Mouse (Mus musculus) bone marrow, adult 2 months (tissue): ENCODE measurements around the gene Col13a1. TPM values are rescaled to one million over a fixed set of nuclear protein-coding genes. Genes with fewer than 3 reads are reported as not detected.

ENCODE experiments used
- H3K27ac ChIP-seq: fragments of 200-500 bp; 2 replicates; pipeline ENCODE4 v1.5.1; 2012; ENCODE audit warnings: low read depth, mild to moderate bottlenecking, control low read depth, inconsistent platforms, low read length; ENCODE audit not compliant: control insufficient read depth, poor library complexity, insufficient read depth
- H3K4me1 ChIP-seq: fragments of 200-500 bp; 2 replicates; pipeline ENCODE4 v1.6.1; 2011; ENCODE audit warnings: low read length; ENCODE audit not compliant: control insufficient read depth, insufficient read depth
- H3K4me3 ChIP-seq: fragments of 200-500 bp; replicated peaks from 2 replicates; pipeline ENCODE3; 2011; ENCODE audit warnings: mild to moderate bottlenecking, low read depth, low read length, control low read depth; ENCODE audit not compliant: control insufficient read depth
- CTCF ChIP-seq: fragments of 200-500 bp; IDR thresholded peaks from 2 replicates; pipeline ENCODE4 v1.5.1; 2011; ENCODE audit warnings: low read length, control low read depth; ENCODE audit not compliant: control insufficient read depth, insufficient read depth
- POLR2A ChIP-seq: fragments of 200-500 bp; IDR thresholded peaks from 2 replicates; pipeline ENCODE4 v1.6.1; 2011; ENCODE audit warnings: low read depth, mild to moderate bottlenecking, control low read depth, low read length, borderline replicate concordance; ENCODE audit not compliant: control insufficient read depth
- WGBS: fragments of 180-500 bp; shearing (Covaris S2); methylation state at CpG from one replicate; pipeline ENCODE4 v1.1.7; 2018; 5-methylcytosine and 5-hydroxymethylcytosine counted together
- polyA plus RNA-seq: library from polyadenylated mRNA; stranded (reverse); fragments of >200 nt; gene quantifications from 2 replicates; pipeline ENCODE4 v1.2.4, GENCODE M21; 2011; ENCODE audit warnings: low replicate concordance; ENCODE audit not compliant: missing spikeins, insufficient read depth, insufficient read length

The Col13a1 gene
- polyA plus RNA-seq, 1 experiment: not detected

DNA sequence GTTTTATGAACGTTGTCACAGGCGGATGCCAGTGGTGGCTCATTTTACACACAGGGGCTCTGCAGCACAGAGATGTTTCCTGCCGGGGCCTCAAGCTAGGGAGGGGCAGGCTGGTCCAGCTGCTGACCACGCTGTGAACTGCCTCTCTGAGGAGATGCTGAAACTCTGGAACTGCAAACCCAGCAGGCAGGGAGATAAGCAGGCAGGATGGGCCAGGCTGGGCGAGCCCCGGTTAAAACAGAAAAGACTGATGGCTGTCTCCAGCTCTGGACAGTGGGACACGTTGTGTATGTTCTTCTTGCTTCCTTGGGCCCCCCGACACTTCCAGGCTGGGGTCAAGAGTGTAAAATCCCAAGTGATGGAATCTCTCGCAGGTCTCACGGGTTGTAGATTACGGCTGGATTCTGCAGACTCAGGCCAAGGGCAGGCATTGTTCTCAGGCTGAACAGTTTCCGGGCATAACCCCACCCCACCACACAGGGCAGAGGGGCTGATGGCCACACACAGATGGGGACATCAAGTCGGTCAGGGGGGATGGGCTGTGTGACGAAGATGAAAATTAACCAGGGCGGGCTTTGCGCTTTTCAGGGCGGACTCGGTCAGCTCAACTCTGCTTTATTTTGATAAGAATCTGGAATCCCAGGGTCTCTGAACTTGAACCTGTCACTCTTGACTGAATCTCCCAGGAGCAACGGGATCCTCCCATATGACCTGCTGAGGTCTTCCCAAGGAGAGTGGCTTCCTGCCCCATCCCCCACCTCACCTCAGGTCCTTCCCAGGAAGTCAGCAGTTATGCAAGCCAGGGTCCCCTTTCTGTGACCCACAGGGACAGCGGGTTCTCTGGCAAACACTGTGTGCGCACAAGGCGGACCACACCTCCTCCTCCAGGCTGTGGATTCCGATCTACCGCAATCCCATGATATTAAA is 49.9 kb downstream of the Col13a1 start:
- TF ChIP-seq POLR2A: no peak
- TF ChIP-seq CTCF: no peak
- WGBS: 9% methylated on average over 24 of the region's 24 CpGs
- Histone ChIP-seq H3K27ac (no peak overlapping the region), H3K4me1 (no peaks in the 10 kb centered on the region; the same call in 1 of the 2 replicates), H3K4me3 (no peak overlapping the region)

DNA sequence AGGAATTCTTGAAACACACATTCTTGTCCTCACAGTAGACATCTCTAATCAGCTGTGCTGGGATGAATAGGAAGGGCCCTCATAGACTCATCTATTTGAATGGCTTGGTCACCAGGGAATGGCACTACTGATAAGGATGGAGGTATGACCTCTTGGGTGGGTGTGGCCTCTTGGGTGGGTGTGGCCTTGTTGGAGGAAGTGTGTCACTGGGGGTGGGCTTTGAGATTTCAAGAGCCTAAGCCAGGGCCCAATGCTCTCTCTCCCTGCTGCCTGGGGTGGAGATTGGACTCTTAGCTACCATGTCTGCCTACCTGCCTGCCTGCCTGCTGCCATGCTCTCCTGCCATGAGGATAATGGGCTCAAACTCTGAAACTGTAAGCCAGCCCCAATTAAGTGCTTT is 53.2 kb downstream of the Col13a1 start:
- TF ChIP-seq POLR2A: no peak
- no peak for TF ChIP-seq CTCF
- Histone ChIP-seq H3K4me3 (no peak overlapping the region), H3K27ac (no peak overlapping the region), H3K4me1 (no peaks in the 10 kb centered on the region; the same call in 1 of the 2 replicates)

DNA sequence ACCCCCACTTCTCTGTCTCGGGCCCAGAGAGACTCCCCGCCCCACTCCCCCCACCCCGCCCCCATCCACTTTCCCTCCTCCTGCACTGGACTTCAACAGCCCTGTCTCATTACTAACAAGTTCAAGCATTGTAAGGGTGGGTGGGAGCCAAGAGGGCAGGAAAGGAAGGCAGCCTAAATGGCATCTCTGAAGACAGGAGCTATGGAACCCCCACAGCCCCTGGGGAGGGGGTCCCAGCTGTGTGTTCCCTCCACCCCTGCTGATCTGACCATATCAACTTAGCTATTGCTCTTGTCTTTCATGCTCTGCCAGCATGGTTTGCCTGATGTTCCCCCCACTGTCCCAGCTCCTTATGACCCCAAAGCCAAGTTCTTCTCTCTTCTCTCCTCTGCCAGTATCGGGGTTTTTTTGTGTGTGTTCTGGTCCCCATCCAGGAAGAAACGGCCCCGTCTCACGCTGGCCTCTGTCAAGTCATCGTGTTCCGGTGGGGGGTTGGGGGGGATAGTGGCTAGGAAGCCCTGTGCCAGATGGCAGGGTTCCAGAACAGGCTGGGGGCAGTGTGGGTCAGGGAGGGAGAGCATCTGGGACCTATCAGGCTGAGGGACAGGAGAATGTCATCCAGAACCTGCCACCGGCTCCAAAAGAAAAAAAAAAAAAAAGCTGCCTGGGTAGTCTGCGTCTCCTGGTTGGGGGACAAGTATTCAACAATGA is 58.1 kb downstream of the Col13a1 start:
- Histone ChIP-seq H3K4me1 (no peaks in the 10 kb centered on the region), H3K4me3 (no peak overlapping the region), H3K27ac (no peak overlapping the region)
- TF ChIP-seq POLR2A (no peak), CTCF (no peak)
- WGBS: 7% methylated on average over 11 of the region's 11 CpGs

DNA sequence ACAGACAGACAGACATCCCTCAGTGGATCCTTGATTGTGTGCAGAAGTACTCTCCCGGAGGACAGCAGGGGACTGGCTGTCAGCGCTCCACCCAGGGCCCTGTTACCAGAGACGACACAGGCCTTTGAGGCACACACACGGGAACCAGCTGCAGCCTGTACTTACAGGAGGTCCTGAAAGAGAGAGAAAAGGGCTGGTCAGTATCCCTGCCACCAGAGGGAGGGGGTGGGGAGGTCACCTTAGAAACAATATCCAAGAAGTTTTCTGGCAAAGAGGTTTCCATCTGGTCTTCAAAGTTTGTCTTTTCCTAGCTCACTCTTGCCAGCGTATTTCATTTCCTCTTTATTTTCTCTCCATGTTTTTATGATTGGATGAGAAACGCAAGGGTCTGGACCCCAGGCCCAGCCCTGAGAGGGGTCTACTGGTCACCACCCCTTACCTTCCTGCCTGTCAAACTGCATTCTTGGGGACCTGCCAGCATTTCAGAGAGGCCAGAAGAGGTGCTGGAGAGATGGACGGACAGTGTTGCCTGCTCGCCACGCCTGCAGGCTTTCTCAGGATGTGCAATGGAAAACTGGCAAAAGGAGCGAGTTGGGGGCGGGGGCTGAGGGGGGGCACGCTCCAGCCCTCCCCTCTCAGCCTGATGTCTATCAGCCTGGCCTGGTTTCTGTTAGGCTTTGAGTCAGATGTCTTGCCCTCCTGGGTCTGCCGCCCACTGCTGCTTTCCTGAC is 58.8 kb downstream of the Col13a1 start:
- H3K4me1 ChIP-seq: no peaks in the 10 kb centered on the region
- H3K4me3 ChIP-seq: no peak overlapping the region
- H3K27ac ChIP-seq: no peak overlapping the region
- TF ChIP-seq POLR2A (no peak), CTCF (0 out of 2 replicates have a peak, but pooled peaks have one; percentile 5)
- WGBS: 61% methylated on average over 13 of the region's 13 CpGs

DNA sequence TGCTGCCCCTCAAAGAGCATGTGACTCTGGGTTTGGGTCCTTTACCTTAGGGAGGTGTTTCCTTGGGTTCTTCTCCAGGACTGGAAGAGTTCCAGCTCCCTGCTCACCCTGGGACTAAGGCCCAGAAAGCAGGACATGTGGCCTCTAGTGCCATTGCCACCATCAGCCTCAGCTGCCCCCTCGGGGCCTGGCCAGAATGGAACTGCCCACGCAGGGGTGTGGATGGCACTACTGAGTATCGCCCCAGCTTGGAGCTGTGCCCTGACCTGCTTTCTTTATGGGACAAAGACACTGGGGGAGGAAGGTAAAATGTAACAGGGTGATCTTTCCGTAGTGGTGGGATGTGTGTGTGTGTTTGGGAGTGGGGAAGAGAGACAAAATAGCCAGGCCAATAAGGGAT is 59.4 kb downstream of the Col13a1 start:
- 82% methylated on average over 4 of the region's 4 CpGs for WGBS
- TF ChIP-seq POLR2A (no peak), CTCF (no peak)
- no peaks in the 10 kb centered on the region for H3K4me1 ChIP-seq
- H3K4me3 ChIP-seq: no peak overlapping the region
- H3K27ac ChIP-seq: no peak overlapping the region

DNA sequence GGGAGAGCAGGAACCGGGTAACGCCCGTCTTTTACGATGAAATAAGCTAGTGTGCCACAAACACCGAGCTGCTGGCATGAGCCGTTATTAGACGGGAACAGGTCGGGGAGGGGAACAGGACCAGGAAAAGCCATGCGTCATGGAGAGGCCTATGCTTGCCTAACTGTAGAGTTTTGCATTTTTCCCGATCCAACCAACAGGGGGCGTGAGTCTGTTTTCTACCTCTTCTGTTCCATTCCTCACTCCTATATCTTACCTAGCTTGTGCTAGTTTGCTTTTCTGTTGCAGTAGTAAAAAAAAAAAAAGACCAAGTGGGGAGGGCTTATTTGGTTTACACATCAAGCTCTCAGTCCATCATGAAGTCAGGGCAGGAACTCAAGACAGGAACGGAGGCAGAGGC is 61.8 kb downstream of the Col13a1 start:
- H3K27ac ChIP-seq: no peak overlapping the region
- H3K4me3 ChIP-seq: no peak overlapping the region
- TF ChIP-seq CTCF (no peak), POLR2A (no peak)
- no peaks in the 10 kb centered on the region for H3K4me1 ChIP-seq
- WGBS: 90% methylated on average over 12 of the region's 12 CpGs

DNA sequence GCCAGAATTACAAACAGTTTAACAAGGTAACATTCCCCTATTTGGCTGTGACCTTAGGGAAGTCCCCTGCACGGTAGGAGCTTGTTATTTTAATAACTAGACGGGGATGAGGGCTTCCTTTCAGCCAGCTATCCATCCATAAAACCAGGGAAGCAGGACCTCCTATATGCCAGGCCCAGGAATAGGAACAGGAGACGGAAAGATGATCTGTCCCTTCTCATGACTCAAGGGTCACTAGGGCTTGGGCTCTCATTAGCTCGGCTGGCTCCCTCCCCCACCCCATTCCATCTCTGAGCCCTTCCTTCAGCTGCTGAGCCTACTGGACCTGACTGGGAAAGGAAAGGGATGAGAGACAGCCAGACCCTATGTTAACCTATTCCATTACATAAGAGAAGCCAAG is 67.1 kb downstream of the Col13a1 start:
- Histone ChIP-seq H3K27ac (no peak overlapping the region), H3K4me1 (peaks cover 2% of the 10 kb centered on the region; the same call in 1 of the 2 replicates), H3K4me3 (no peak overlapping the region)
- TF ChIP-seq POLR2A (no peak), CTCF (no peak)
- WGBS: 79% methylated on average over 4 of the region's 4 CpGs

DNA sequence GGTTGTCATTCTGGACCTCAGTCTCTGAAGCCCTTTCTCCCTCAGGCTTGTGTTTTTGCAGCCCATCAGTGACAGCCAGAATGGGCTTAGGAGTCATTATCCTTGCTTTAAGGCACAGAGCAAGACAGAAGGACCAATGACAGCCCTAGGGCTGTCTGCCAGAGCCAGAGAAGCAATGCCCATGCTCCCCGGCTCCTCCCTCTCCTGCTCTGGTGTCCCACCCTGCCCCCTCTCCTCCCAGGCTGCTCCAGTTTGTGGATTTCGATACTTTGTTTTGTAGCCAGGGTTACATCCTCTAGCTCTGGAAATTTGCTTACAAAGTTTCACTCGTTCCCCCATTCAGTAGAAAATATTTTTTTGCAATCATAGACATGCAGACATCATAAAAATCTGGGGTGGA is 69.9 kb downstream of the Col13a1 start:
- H3K4me3 ChIP-seq: no peak overlapping the region
- WGBS: 76% methylated on average over 3 of the region's 3 CpGs
- H3K27ac ChIP-seq: no peak overlapping the region
- H3K4me1 ChIP-seq: peaks cover 2% of the 10 kb centered on the region; the same call in 1 of the 2 replicates
- no peak for TF ChIP-seq POLR2A
- TF ChIP-seq CTCF: no peak
